Mouse (Mus musculus) small intestine, adult 2 months (tissue): ENCODE results near the gene Sos2.

Source experiments
- CTCF ChIP-seq: fragments of 200-500 bp; IDR thresholded peaks from 2 replicates; pipeline ENCODE4 v1.5.1; 2012; ENCODE audit warnings: low read depth, mild to moderate bottlenecking, control low read depth, inconsistent platforms, low read length, moderate library complexity, mixed read lengths; ENCODE audit not compliant: insufficient replicate concordance, insufficient read length; ENCODE audit errors: extremely low read depth
- POLR2A ChIP-seq: fragments of 200-500 bp; IDR thresholded peaks from 2 replicates; pipeline ENCODE4 v1.6.1; 2012; ENCODE audit warnings: low read depth, mild to moderate bottlenecking, control low read depth, inconsistent platforms, low read length, moderate library complexity

- TF ChIP-seq POLR2A (no peak), CTCF (no peak)
Observed at GRCm38 (mm10) chr12:69723376-69723775, 41.7 kb upstream of the Sos2 start.
